Mouse (Mus musculus) cerebellum, adult 11 months (tissue): ENCODE data around the gene Vps13d.

Experiments used
- DNase-seq: peaks from one replicate; pipeline ENCODE4 v3.0.0; 2022

Vps13d gene

GRCm38 (mm10) chr4:145147006-145147961 lies 47.5 kb downstream of the Vps13d start:
- DNase-seq, result no peak

GRCm38 (mm10) chr4:145143533-145143932 lies 51.3 kb downstream of the Vps13d start:
- no peak for DNase-seq

- DNase-seq, result no peak
Observed at GRCm38 (mm10) chr4:145136705-145137104, 58.1 kb downstream of the Vps13d start.

- no peak for DNase-seq
Observed at GRCm38 (mm10) chr4:145135473-145135872, 59.3 kb downstream of the Vps13d start.

GRCm38 (mm10) chr4:145130772-145131171 lies 64.0 kb downstream of the Vps13d start:
- DNase-seq, result no peak

- DNase-seq, result peak; percentile 46
Observed at GRCm38 (mm10) chr4:145129956-145130548, 64.8 kb downstream of the Vps13d start.

GRCm38 (mm10) chr4:145125463-145126220 lies 69.2 kb downstream of the Vps13d start:
- DNase-seq, result no peak

GRCm38 (mm10) chr4:145124419-145124818 lies 70.4 kb downstream of the Vps13d start:
- DNase-seq, result no peak

GRCm38 (mm10) chr4:145111641-145112040 lies 83.2 kb downstream of the Vps13d start:
- DNase-seq, result no peak

- DNase-seq, result no peak
Observed at GRCm38 (mm10) chr4:145110736-145111135, 84.1 kb downstream of the Vps13d start.

GRCm38 (mm10) chr4:145106796-145107195 lies 88.0 kb downstream of the Vps13d start:
- DNase-seq, result no peak

- DNase-seq, result no peak
Observed at GRCm38 (mm10) chr4:145105319-145105718, 89.5 kb downstream of the Vps13d start.

GRCm38 (mm10) chr4:145104917-145105316 lies 89.9 kb downstream of the Vps13d start:
- no peak for DNase-seq

GRCm38 (mm10) chr4:145103617-145104016 lies 91.2 kb downstream of the Vps13d start:
- DNase-seq, result no peak

GRCm38 (mm10) chr4:145101823-145102718 lies 92.7 kb downstream of the Vps13d start:
- no peak for DNase-seq

- DNase-seq, result no peak
Observed at GRCm38 (mm10) chr4:145099853-145100252, 95.0 kb downstream of the Vps13d start.

GRCm38 (mm10) chr4:145099344-145099743 lies 95.5 kb downstream of the Vps13d start:
- DNase-seq, result no peak

GRCm38 (mm10) chr4:145097974-145098373 lies 96.8 kb downstream of the Vps13d start:
- DNase-seq, result peak; percentile 94

- peak; percentile 49 for DNase-seq
Observed at GRCm38 (mm10) chr4:145096481-145097039, 98.2 kb downstream of the Vps13d start.

GRCm38 (mm10) chr4:145086509-145086908 lies 108.3 kb downstream of the Vps13d start:
- no peak for DNase-seq

- DNase-seq, result no peak
Observed at GRCm38 (mm10) chr4:145079324-145079723, 115.5 kb downstream of the Vps13d start.

- no peak for DNase-seq
Observed at GRCm38 (mm10) chr4:145074276-145074675, 120.5 kb downstream of the Vps13d start.
